Mouse (Mus musculus): ENCODE data around the gene Plekhg5.

- TF ChIP-seq CTCF (IDR thresholded peaks at IDR 0.05; ENCODE audit: low read depth) (no peak), EP300 (IDR thresholded peaks at IDR 0.05; ENCODE audit: low read depth) (no peak)
These were observed 89.3 kb downstream of the Plekhg5 start for GRCm38 (mm10) chr4:152161601-152162000.

Measured in liver, postnatal 0 days (tissue).